Mouse (Mus musculus) heart, postnatal 0 days (tissue): ENCODE results near the gene Ankar.

ENCODE experiments used
- CTCF ChIP-seq: IDR thresholded peaks from 2 replicates; pipeline ENCODE4 v1.5.1; 2016; ENCODE audit warnings: antibody characterized with exemption, control low read depth, low read depth
- EP300 ChIP-seq: IDR thresholded peaks from 2 replicates; pipeline ENCODE4 v1.6.1; 2016; ENCODE audit warnings: antibody characterized with exemption, low read depth

DNA sequence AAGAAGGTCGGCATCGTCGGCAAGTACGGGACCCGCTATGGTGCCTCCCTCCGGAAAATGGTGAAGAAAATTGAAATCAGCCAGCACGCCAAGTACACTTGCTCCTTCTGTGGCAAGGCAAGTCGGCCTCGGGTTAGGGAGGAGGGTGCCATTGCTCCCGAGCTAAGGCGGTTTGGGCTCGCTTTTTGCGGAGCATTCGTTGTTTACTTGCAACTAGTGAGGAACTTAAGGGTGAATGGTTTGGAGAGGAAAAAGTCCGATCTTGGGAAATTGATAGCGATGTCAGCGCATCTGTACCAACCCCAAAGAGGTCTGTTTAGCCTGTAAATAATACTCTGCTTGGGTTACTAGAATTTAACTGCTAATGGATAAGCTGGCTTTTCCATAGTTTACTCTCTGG, 11.3 kb upstream of the Ankar start:
- TF ChIP-seq CTCF (no peak), EP300 (no peak)
